Mouse (Mus musculus) kidney, postnatal 10 days (tissue): ENCODE measurements around the gene Gm10031.

Source experiments
- DNase-seq: peaks from one replicate; pipeline ENCODE4 v3.0.0; 2021; ENCODE audit warnings: mixed read lengths

The Gm10031 gene

DNA sequence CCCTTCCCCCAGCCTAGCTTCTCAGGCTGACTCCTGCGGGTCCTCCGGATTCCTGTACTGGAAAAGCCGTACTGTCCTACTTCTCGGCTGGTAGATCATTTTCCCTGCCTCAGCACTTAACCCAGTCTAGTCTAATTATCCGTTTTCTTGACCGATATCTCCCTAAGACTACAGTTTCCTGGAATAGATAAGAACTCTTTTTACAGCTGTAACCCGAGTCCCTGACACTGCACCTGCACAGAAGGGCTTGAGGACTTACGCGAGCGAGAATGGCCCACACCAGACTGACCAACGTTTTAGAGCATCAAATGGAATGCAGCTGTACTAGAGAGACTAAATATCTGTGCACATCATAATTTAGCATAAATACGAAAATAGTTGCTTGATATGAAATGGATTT is 20.2 kb downstream of the Gm10031 start:
- DNase-seq = no peak

DNA sequence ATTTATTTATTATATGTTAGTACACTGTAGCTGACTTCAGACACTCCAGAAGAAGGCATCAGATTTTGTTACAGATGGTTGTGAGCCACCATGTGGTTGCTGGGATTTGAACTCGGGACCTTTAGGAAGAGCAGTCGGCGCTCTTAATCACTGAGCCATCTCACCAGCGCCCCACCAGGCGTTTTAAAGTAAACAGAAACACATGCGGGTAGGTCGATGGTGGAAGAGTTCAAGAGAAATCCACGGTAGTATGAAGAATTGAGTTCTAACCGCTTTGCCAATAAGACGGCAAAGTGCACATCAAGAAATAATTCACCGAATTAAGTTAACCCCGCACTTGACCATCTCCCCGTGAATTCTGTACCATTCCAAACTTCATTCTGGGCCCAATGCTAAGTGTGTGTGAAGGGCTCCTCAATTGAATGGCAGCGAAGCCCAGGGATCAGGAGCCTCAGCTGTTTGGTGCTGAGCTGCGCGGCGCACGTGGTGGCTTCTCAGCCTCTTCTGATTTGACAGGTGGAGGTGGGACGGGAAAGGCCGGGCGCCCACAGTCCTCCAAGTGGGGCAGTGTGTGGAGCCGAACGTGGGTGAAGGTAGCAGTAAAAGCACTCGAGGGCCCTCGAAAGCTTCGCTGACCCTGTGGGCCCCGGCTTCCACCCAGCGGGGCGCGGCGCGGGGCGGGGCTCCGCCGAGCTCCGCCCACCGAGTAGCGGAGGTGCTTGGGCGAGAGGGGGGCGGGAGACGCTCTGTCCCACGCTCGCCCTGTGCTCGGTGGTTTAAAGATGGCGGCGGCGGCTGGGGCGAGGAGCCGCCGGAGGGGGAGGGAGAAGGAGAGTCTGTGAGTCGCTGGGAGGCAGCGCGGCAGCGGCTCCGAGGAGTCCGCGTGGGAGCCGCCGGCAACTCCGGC is 34.5 kb downstream of the Gm10031 start, which contains the start of gene Abl2:
Gene Abl2, plus strand, starts transcription at position 763 of the 907 bp plus-strand sequence.
- peak; percentile 95 for DNase-seq

DNA sequence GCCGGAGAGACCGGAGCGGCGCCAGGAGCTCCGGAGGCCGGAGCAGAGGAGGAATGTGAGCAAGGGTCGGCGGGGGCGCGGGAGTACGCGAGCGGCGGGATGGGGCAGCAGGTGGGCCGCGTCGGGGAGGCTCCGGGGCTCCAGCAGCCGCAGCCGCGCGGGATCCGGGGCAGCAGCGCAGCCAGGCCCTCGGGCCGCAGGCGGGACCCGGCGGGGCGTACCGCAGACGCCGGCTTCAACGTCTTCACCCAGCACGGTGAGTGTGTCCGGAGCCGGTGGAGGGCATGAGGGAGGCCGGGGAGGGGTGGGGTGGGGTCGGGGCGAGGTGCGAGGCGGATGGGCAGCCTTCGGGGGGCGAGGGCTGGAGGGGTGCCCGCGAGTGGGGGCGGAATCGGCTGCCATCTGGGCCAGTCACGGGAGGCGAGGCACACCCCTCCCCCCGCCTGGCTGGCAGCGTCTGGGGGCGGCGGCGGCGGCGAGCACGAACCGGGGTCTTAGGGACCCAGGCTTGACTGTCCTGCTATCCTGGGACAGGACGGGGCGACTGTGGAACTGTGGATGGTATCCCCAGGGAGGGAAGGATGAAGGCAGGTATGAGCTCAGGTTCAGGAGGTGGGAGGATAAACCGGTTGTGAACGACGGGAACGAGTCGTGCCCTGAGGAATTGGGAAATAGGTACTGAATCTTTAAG is 35.3 kb downstream of the Gm10031 start:
- peak; percentile 72 for DNase-seq

DNA sequence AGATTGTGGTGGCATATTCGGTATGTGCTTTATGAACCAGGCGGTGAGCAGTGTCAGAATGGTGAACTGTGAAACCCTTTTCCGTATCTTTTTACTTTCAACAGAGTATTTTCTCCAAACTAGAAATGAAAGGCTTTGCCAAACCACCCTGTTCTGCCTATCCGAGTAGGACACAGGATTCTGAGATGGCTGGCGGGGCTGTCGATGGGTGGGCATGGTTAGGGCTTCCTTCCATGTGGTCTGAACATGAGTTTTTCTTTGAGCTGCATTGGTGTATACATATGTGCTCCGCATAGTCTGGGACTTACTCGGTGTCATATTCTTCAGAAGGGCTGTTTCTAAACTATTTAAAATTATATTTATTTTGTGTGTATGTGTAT is 35.8 kb downstream of the Gm10031 start:
- no peak for DNase-seq

DNA sequence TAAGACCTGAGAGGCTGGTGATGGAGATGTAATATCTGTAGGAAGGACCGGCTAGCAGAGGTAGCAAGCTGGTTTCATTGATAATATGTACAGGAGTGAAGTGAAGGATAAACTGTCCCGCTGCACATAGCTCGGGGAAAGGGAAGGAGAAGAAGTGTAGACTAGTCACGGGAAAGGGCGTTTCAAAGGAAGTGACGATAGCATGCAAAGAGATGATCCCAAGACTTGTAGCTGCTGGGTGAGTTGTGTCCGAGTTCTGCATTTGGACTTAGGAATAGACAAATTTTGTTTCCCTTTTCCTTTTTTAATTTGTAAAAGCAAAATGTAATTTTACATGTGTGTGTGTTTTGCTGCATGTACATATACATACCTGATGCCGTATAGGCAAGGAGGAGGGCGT is 36.7 kb downstream of the Gm10031 start:
- no peak for DNase-seq

DNA sequence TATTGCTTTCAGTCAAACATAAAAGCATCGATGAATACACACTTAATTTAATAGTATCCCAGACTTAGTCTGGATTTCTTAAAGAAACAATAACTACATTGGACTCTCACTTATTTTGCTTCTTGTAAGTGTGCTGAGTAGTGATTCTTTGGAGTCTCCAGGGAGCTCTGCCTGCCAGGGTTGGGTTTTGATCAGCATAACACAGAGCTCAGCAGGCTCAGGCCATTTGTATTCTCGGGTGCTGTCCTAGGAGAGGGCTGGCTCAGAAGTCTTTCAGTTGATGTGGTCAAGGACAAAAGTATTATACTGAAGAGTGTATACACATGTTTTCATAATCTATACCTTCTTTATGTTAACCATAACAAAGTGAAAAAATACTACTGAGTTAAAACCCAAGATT is 41.5 kb downstream of the Gm10031 start:
- no peak for DNase-seq

DNA sequence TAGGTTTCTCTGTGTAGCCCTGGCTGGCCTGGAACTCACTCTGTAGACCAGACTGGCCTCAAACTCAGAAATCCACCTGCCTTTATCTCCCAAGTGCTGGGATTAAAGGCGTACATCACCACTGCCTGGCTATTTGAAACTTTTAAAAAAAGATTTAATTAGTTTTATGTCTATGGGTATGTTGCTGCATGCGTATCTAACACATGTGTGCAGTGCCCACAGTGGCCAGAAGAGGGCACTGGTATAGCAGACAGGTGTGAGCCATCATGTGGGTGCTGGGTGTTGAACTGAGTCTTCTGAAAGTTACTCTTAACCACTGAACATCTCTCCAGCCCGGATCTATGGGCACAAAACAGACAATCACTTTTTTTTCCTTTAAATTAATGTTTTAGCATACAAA is 42.3 kb downstream of the Gm10031 start:
- DNase-seq = peak; percentile 46

DNA sequence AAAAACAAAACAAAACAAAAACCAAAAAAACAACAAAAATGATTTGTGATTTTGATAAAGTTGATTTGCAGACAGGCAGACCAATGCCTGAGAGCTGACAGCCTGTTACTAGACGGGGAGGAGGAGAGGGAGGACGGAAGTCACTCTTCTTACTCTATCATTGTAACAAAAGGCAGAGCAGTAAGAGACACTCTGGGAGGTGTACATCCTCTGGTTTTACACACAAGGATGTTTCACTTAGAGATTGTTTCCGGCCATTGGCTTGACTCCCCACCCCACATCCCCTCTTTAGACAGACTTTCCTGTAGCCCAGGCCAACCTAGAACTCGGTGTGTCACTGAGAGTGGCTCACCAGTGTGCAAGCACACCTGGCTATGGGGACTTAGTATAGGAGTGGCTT is 45.8 kb downstream of the Gm10031 start:
- DNase-seq = no peak

DNA sequence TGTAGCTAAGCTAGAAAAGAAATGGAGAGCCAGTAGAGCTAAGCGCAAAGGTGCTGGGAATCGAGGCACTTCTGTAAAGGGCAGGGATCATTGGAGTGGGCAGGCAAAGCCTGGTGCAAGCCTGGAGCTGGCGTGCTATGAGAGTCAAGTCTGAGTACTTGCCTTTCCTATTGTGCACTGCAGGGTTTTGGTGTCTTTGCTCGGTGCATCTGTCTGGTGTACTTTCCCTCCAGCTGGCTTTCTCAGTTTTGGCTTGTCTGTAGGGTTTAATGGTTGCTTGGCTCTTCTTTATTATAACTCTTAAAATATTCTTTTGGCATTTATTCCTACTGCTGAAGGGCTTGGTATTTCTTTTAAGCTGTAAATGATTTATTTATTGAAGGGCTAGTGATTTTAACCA is 49.1 kb downstream of the Gm10031 start:
- no peak for DNase-seq
